ENCODE assay signal across 18 mouse cellular contexts in the genomic region with DNA sequence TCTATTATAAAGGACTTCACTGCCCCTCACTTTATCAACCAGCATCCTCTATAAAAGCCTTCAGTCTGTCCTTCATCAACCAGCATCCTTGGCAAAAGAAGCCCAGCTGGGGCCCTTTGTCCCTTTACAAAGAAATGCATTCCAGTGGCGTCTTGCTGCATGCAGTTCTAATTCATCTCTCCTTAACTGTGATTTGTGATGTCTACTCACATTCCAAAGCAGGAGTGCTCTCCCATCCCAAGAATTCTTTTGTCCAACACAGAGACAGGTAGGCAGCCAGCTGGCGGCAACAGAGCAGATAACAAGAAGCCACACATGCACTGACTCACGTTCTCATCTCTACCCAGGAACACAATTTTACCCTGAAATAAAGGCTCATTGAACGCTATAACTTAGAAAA.
"Had no signal": no experiment of that assay in that cellular context is flagged by ENCODE, and none has a peak within 500 bp of the region (broad histone marks: within the 10 kb centered on the region; RNA-seq: fewer than 3 reads in every experiment).

No protein-coding gene starts in this region.

- H3K9ac ChIP-seq: kidney, embryonic 15.5 days; liver, embryonic 13.5 days; lung, embryonic 14.5 days; midbrain, embryonic 15.5 days had no signal

- H3K27ac ChIP-seq: kidney, embryonic 15.5 days; left cerebral cortex, adult 2 months; liver, embryonic 13.5 days; macrophage; midbrain, embryonic 15.5 days; stomach, postnatal 0 days had no signal

- DNase-seq: kidney, postnatal 10 days; kidney, postnatal 36 days; layer of hippocampus, postnatal 36 days; liver, embryonic 13.5 days; lung, embryonic 14.5 days; right cerebral cortex, adult 18-20 months; right cerebral cortex, postnatal 14 days; right cerebral cortex, postnatal 4 days; thymus, adult 2 months; thymus, postnatal 14 days; thymus, postnatal 4 days had no signal

- ATAC-seq: lung, postnatal 0 days; midbrain, embryonic 15.5 days had no signal

- H3K27me3 ChIP-seq: kidney, embryonic 15.5 days; liver, embryonic 13.5 days; midbrain, embryonic 15.5 days had no signal

- H3K4me1 ChIP-seq: kidney, embryonic 15.5 days; liver, embryonic 13.5 days; midbrain, embryonic 15.5 days had no signal

- H3K9me3 ChIP-seq: kidney, embryonic 15.5 days; liver, embryonic 13.5 days; midbrain, embryonic 15.5 days had no signal

- H3K4me3 ChIP-seq: kidney, embryonic 15.5 days; left cerebral cortex, adult 2 months; liver, embryonic 13.5 days; midbrain, embryonic 15.5 days had no signal

- H3K36me3 ChIP-seq: kidney, embryonic 15.5 days; liver, embryonic 13.5 days; midbrain, embryonic 15.5 days had no signal

- H3K4me2 ChIP-seq: kidney, embryonic 15.5 days; liver, embryonic 13.5 days; lung, embryonic 14.5 days; midbrain, embryonic 11.5 days; midbrain, embryonic 15.5 days had no signal
